Mouse (Mus musculus) liver, embryonic 14.5 days (tissue): ENCODE results near the gene Efnb3.
"Not testable (repeated sequence)": the region's sequence is repeated elsewhere in the genome, so short reads cannot be mapped to it uniquely, and the experiment has no call there.

Experiments used
- CTCF ChIP-seq: IDR thresholded peaks from 2 replicates; pipeline ENCODE4 v1.5.1; 2016; ENCODE audit warnings: antibody characterized with exemption, low read depth, control low read depth
- EP300 ChIP-seq: IDR thresholded peaks from 2 replicates; pipeline ENCODE4 v1.6.1; 2016; ENCODE audit warnings: antibody characterized with exemption, low read depth

DNA sequence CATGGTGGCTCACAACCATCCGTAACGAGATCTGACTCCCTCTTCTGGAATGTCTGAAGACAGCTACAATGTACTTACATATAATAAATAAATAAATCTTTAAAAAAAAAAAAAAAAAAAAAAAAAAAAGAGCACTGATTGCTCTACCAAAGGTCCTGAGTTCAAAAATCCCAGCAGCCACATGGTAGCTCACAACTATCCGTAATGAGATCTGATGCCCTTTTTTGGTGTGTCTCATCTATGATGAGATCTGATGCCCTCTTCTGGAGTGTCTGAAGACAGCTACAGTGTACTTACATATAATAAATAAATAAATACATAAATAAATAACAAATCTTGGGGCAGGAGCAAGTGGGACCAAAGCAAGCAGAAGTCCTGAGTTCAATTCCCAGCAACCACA is 18.3 kb downstream of the Efnb3 start:
- TF ChIP-seq CTCF, EP300: not testable (repeated sequence)
